Mouse (Mus musculus): ENCODE results near the gene Slc39a1. TPM values are rescaled to one million over a fixed set of nuclear protein-coding genes. Genes with fewer than 3 reads are reported as not detected.

Gene Slc39a1
- total RNA-seq (2017): 48.2 and 61.7 TPM in 2 replicates

DNA sequence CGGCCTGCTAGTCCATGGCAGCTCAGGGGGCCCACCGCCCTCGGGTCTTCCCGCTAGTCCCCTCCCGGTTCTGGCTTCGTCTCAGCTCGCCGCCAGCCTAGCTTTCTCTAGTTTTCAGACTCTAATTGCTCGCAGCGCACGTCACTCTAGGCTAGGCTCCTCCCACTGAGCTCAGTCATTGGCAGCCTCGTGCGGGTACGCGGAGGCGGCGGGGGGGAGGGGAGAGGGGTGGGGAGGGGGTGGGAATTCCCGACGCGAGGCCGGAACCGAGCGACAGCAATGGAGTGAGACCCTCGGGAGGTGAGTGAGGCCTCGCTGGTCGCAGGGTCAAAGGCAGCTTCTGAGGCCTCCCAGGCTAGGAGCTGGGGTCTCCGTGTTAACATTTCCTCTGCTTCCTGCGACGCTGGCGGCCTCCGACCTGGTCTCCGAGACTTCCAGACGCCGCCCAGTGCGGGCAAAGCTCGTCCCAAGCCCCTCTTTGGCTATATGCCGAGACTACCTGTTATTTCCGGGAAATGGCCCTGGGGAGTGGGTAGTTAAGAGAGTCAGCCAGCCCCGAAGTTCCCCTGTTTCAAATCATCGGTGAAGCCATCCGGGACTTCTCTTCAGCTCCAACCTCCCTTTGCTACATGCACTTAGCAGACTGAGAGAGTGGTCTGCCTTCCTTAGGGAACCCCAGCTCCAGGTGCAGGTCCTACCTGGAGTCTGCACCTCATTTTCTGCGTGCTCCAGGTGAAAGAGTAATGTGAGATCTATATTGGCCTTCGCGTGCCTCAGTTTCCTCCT is at the start of gene Slc39a1:
Gene Slc39a1, plus strand, starts transcription at position 213 of the 786 bp plus-strand sequence.
- ATAC-seq (replicated peaks in 1 of 2; ENCODE audit: insufficient read depth in 1 of 2, low FRiP score in 2 of 2, low TSS enrichment in 1 of 2, low read depth in 1 of 2, poor library complexity in 2 of 2, severe bottlenecking in 2 of 2): peak; percentile 94 to 96

DNA sequence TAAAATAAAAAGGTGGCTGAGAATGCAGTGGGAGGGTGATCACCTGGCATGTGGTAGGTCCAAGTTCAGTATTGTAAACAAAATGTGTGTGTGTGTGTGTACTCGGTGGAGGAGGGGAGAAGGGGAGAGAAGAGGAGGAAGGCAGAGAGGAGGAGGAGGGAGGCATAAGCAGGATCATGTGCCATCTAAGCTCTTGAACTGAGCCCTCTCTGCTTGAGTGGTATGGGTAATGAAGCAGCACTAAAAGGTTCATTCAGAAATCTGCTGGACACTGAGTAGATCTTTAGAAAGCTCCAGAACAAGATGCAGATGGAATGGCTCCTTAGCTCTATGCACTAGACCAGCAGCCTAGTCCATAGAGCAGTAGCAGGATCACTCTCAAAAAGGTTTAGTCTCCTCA is 45.1 kb upstream of the Slc39a1 start:
- no peak for ATAC-seq (replicated peaks in 1 of 2; ENCODE audit: insufficient read depth in 1 of 2, low FRiP score in 2 of 2, low TSS enrichment in 1 of 2, low read depth in 1 of 2, poor library complexity in 2 of 2, severe bottlenecking in 2 of 2)

DNA sequence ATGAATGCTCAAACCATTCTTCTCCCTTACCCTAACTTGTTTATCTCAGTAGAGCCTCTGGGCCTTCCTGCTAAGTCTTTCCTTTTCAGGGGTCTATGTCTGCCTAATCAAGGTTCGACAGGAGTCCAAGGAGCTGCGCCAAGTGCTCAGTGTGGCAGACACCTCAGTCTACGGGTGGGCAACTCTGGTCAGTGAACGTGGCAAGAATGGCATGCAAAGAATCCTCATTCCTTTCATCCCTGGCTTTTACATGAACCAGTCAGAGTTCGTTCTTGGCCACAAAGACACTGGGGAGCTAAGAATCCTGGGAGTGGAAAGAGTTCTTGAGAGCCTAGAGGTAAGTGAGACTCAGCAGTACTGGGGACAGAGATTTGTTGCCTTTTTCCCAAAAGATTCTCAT is 44.4 kb upstream of the Slc39a1 start:
- ATAC-seq (replicated peaks in 1 of 2; ENCODE audit: insufficient read depth in 1 of 2, low FRiP score in 2 of 2, low TSS enrichment in 1 of 2, low read depth in 1 of 2, poor library complexity in 2 of 2, severe bottlenecking in 2 of 2): no peak

DNA sequence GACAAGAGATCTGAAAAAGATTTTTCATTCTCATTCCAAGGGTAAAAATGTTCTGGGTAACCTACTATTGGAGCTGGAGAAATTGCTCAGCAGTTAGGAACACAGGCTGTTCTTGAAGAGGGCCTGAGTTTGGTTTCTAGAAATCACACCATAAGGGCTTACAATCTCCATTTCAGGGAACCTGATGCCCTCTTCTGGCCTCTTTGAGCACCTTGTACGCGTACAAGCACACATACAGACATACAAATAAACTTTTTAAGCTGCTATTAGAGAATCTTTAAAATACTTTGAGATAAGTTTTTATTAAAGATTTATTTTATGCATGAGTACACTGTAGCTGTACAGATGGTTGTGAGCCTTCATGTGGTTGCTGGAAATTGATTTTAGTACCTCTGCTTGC is 43.4 kb upstream of the Slc39a1 start:
- ATAC-seq (replicated peaks in 1 of 2; ENCODE audit: insufficient read depth in 1 of 2, low FRiP score in 2 of 2, low TSS enrichment in 1 of 2, low read depth in 1 of 2, poor library complexity in 2 of 2, severe bottlenecking in 2 of 2): no peak

DNA sequence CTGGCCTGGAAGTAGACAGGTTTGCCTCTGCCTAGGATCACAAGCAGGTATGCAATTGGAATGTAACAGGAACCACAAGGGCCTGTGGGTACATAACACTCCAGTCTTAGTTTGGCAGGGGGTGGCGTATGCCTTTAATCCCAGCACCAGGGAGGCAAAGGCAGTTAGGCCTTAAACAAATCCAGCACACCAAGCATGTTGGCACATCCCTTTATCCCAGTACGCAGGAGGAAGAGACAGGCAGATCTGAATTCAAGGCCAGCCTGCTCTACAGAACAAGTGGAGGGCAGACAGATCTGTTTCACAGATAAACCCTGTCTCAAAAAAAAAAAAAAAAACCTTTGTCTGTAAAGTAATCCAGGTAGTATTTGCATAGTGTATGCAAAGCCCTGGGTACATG is 39.3 kb upstream of the Slc39a1 start:
- ATAC-seq (replicated peaks in 1 of 2; ENCODE audit: insufficient read depth in 1 of 2, low FRiP score in 2 of 2, low TSS enrichment in 1 of 2, low read depth in 1 of 2, poor library complexity in 2 of 2, severe bottlenecking in 2 of 2): no peak

DNA sequence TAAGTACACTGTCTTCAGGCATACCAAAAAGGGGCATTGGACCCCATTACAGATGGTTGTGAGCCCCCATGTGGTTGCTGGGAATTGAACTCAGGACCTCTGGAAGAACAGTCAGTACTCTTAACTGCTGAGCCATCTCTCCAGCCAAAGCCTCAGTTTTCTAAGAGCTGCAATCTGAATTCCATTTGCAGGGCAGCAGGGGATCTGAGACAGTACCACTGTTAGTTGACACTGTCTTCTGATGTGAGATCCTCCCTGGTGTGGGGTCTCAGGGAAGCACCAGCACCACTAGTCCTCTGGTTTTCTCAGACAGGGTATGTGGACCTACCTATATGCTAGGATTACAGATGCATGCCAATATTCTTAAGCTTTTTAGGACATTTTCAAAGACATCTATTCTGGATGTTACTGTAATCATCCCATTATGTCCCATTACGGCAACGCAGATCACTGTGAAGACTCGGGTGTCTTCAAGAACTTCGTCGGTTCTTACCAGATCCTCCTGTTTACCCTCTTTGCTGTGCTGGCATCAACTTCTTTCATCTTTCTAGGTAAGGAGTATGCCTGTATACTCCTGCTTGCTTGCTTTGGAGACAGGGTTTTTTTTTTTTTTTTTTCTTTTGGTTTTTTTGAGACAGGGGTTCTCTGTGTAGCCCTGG is 37.9 kb upstream of the Slc39a1 start:
- no peak for ATAC-seq (replicated peaks in 1 of 2; ENCODE audit: insufficient read depth in 1 of 2, low FRiP score in 2 of 2, low TSS enrichment in 1 of 2, low read depth in 1 of 2, poor library complexity in 2 of 2, severe bottlenecking in 2 of 2)

DNA sequence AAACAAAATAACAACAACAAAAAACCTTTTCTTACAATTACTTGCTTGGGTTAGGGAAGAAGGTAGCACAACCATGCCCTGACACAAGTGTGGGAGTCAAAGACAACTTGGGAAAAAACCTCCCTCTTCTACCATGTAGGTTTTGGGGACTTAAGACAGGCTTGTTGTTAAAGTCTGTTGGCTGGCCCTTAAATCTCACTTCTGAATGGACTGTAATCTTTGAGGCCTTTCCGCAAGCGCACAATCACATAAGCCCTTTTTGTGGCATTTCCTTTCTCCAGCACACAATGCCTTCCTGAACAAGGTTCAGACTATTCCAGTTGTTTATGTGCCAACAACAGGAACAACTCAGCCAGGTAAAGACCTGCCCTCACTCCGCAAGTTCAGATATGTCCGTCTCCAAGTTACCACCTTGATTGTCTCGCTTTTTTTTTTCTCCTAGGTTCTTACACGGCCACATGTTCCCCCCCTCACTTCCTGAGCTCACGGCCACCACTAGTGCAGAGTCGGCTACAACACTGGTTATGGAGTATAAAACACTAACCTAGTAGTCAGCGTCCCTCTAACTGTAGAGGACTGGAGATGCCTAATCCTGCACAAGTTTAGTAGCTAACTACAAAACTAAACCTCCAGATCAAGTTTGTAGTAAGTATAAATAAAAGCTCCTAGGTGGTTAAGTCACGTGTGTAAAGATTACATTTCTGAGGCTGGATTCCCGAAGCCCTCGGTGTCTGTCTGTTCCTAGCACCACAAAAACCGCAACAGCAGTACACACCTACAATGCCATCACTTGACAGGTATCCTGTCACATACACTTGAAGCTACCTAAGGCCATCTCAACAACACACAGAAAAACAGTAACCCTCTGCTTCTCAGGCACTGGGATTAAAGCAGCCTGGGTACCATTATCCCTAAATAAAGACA is 36.2 kb upstream of the Slc39a1 start:
- no peak for ATAC-seq (replicated peaks in 1 of 2; ENCODE audit: insufficient read depth in 1 of 2, low FRiP score in 2 of 2, low TSS enrichment in 1 of 2, low read depth in 1 of 2, poor library complexity in 2 of 2, severe bottlenecking in 2 of 2)

DNA sequence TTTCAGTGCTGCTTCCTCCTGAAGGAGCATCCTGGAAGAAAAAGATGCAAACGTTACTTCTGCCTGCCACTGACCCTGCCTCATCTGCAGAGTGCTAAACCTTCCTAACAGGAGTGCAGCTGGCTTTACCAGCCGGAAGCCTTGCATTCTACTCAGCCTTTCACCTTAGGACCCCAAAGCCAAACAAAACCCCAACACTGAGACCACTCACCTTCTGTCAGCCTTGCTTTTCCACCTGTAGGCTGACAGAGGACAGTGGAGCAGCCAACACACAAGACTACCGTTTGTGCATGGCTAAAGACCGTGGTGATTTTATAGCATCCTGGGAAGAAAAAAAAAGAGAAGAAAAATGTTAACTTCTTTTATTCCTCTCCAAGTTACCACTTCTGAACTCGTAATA is 35.2 kb upstream of the Slc39a1 start:
- no peak for ATAC-seq (replicated peaks in 1 of 2; ENCODE audit: insufficient read depth in 1 of 2, low FRiP score in 2 of 2, low TSS enrichment in 1 of 2, low read depth in 1 of 2, poor library complexity in 2 of 2, severe bottlenecking in 2 of 2)

DNA sequence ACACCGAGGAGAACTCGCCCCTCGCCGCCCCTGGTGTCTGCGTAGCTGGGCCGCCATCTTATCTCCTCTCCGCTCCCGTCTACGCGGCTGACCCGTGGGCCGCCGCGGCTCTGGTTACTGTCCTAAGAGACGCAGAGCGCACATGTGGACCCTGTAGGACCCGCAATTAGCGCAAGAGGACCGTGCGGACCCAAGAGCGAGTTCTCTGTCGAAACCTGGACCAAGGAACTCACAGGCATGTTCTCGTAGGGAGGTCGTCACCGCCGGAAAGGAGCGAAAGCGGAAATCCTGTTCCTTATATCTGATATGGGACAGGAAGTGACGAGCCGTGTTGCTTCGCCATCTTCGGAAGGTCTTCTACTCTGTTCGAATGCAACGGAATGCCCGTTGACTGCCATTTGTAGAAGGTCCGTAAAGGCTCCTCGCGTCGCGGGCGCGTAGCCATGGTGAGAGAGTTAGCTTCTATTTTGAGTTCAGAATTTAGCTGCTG is 34.5 kb upstream of the Slc39a1 start, which contains the start of the genes Rps27 and Rab13:
Gene Rps27, minus strand, starts transcription at position 275 of the 490 bp plus-strand sequence.
Gene Rab13, plus strand, starts transcription at position 319 of the 490 bp plus-strand sequence.
- peak; percentile 88 to 90 for ATAC-seq (replicated peaks in 1 of 2; ENCODE audit: insufficient read depth in 1 of 2, low FRiP score in 2 of 2, low TSS enrichment in 1 of 2, low read depth in 1 of 2, poor library complexity in 2 of 2, severe bottlenecking in 2 of 2)

DNA sequence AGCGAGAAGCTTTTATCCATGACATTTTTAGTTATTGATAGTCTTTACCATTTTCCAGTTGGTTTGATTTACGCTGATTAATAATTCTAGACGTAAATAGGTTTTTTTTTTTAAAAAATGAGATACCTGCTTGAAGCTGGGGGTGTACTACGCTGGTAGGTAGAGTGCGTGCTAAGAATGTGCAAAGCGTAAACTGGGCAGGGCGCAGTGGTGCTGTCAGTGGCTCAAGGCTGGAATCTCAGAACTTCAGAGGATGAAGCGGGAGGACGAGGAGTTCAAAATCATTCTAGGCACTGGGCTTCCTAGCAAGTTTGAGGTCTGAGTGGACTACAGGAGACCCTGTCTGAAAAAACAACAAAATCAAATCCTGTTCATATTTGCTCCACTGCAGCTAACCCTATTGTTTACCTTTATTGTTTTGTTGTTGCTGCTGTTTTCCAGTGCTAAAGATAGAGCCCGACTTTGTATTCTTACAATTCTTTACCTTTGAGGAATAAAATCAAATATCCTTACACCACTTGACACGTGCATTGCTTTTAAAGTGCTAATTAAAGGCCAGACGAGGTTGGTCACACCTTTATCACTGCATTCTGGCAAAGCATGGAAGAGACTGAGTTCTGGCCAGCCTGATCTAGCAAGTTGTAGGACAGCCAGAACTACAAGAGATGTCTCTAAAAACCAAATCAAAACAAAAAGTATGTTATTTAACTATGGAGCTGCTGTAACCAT is 33.9 kb upstream of the Slc39a1 start:
- no peak for ATAC-seq (replicated peaks in 1 of 2; ENCODE audit: insufficient read depth in 1 of 2, low FRiP score in 2 of 2, low TSS enrichment in 1 of 2, low read depth in 1 of 2, poor library complexity in 2 of 2, severe bottlenecking in 2 of 2)

DNA sequence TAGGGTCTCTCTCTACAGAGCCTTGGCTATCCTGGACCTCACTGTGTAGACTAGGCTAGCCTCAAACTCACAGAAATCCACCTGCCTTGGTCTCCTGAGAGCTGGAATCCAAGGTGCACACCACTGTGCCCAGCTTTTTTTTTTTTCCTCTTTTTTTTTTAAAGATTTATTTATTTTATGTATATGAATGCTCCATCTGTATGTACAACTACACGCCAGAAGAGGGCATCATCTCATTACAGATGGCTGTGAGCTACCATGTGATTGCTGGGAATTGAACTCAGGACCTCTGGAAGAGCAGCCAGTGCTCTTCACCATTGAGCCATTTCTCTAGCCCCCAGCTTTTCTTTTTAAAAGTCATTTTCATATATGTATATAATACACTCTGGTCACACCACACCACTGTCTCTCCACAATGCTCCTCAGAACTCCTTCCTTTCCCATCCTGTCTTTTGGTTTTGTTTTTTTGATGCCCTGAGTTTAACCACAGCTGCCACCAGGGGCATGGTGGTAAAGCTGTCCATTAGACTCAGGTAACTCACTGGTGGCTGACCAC is 32.1 kb upstream of the Slc39a1 start:
- ATAC-seq (replicated peaks in 1 of 2; ENCODE audit: insufficient read depth in 1 of 2, low FRiP score in 2 of 2, low TSS enrichment in 1 of 2, low read depth in 1 of 2, poor library complexity in 2 of 2, severe bottlenecking in 2 of 2): no peak

DNA sequence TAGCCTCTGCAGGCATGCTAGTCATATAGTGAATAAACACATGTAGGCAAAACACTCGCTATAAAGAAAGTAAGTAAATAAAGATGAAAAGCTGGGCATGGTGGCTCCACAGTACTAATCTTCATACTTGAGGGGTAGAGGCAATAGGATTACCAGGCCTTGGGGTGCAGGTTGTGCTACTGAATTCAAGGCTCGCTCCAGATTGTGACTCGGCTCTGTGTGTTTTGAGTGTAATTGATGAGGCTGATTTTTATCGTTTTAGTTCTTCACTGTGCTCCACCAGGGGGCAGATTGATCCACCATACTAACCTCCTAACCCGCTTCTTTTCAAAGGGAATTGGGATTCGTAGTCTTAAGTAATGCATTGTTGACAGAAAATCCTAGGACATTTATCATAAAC is 27.9 kb upstream of the Slc39a1 start:
- ATAC-seq (replicated peaks in 1 of 2; ENCODE audit: insufficient read depth in 1 of 2, low FRiP score in 2 of 2, low TSS enrichment in 1 of 2, low read depth in 1 of 2, poor library complexity in 2 of 2, severe bottlenecking in 2 of 2): peak; percentile 54 to 64

DNA sequence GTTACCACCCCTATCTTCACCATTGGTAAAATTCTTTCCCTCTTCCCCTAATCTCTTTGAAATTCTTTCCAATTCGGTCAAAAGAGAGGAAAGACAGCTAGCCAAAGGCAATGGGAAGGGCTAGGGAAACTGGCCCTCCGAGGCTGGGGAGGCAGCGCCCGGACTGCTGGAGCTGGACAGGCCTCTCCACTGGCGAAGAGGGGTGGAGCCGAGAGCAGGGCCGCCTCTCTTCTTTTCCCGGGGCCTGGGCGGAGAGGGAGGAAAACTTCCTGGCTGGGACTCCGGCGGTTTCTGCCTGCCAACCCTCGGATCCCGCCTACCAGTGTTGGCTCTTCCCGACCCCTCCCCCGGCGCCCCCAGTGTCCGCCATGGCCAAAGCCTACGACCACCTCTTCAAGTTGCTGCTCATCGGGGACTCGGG is 27.4 kb upstream of the Slc39a1 start:
- peak in 1 of 2 experiments; percentile 27; a peak in 1 of 4 replicates for ATAC-seq (replicated peaks in 1 of 2; ENCODE audit: insufficient read depth in 1 of 2, low FRiP score in 2 of 2, low TSS enrichment in 1 of 2, low read depth in 1 of 2, poor library complexity in 2 of 2, severe bottlenecking in 2 of 2)

DNA sequence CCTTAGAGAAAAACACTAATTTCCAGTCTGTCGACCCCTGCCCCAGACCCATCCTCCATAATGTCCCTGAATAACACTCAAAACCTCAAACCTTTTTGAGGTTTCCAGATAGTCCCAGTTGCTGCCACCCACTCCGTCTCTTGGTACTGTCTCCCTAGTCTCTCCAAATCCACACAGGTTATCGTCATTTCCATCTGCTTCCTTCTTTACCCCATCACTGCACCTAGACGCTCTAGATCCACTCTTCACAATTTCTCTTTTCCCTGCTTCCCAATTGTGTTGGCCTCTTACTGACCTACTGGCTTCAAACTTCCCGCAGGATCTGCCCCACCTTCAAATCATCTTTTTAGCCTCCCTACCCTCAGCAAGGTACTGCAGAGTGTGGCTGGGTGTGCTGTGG is 26.8 kb upstream of the Slc39a1 start:
- no peak for ATAC-seq (replicated peaks in 1 of 2; ENCODE audit: insufficient read depth in 1 of 2, low FRiP score in 2 of 2, low TSS enrichment in 1 of 2, low read depth in 1 of 2, poor library complexity in 2 of 2, severe bottlenecking in 2 of 2)

DNA sequence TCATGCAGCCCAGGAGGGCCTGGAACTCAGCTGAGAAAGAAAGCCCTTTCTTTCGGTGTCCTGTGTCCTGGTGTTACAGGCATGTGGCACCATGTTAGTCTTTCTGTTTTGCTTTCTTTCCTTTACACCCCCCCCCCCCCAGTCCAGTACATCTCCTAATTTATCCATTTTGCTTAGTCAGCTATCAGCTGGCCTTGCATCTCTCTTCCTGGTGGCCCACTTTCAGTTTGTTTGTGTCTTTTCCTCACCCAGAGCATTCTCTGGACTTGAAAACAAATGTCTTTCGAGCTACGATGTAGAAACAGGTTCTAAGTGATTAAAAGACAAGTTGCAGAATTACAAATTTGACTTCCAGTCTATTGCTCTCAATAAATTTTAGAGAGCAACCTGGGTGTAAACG is 25.5 kb upstream of the Slc39a1 start:
- no peak for ATAC-seq (replicated peaks in 1 of 2; ENCODE audit: insufficient read depth in 1 of 2, low FRiP score in 2 of 2, low TSS enrichment in 1 of 2, low read depth in 1 of 2, poor library complexity in 2 of 2, severe bottlenecking in 2 of 2)

DNA sequence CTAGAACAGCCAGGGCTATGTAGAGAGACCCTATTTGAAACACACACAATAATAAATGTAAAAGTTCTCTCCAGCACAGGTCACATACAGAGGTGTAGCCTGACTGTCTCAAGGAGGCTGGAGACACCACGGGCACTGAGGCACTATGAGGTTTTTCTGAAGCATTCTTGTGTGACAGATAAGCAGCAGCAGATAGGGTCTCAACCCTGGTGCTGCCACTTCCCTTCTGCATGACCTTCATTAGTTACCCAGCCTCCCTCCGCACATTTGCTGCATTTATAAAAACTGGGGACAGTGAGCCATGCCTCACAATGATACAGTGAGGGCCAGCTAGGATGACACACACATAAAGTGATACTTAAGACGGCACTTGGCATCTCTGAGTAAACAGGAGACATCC is 25.0 kb upstream of the Slc39a1 start:
- ATAC-seq (replicated peaks in 1 of 2; ENCODE audit: insufficient read depth in 1 of 2, low FRiP score in 2 of 2, low TSS enrichment in 1 of 2, low read depth in 1 of 2, poor library complexity in 2 of 2, severe bottlenecking in 2 of 2): no peak

DNA sequence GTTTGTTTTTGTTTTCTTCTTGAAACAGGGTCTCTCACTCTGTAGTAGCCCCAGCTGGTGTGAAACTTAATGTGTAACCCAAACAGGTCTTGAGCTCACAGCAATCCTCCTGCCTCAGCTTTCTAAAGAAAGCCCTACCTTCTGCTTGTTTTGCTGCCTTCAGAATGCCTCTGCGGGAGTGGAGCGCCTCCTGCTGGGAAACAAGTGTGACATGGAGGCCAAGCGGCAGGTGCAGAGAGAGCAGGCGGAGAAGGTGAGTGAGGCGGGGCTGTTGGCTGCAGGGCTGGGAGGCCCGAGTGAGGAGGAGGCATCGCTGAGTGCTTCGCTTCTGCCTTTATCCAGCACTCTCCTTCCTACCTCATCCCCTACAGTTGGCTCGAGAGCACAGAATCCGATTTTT is 23.6 kb upstream of the Slc39a1 start:
- ATAC-seq (replicated peaks in 1 of 2; ENCODE audit: insufficient read depth in 1 of 2, low FRiP score in 2 of 2, low TSS enrichment in 1 of 2, low read depth in 1 of 2, poor library complexity in 2 of 2, severe bottlenecking in 2 of 2): no peak
